Mouse (Mus musculus): ENCODE measurements around the gene Rxra. TPM values are rescaled to one million over a fixed set of nuclear protein-coding genes. Genes with fewer than 3 reads are reported as not detected.

Rxra gene
- polyA plus RNA-seq, 1 experiment from 2014 or later: 16.7 TPM

GRCm38 (mm10) chr2:27744612-27745351 lies 68.5 kb downstream of the Rxra start:
- ATAC-seq (ENCODE audit: insufficient number of reproducible peaks, insufficient read depth, low FRiP score, low TSS enrichment, low read depth): peak; percentile 56; the same call in 1 of the 2 replicates
- Histone ChIP-seq H3K9ac (0 out of 2 replicates have a peak overlapping the region, but pooled peaks have one; percentile 4), H3K4me2 (peak overlapping the region; percentile 22; the same call in 1 of the 2 replicates), H3K4me3 (no peak overlapping the region), H3K27ac (peak overlapping the region; percentile 87), H3K27me3 (no peaks in the 10 kb centered on the region), H3K4me1 (peaks cover 69% of the 10 kb centered on the region), H3K9me3 (no peaks in the 10 kb centered on the region), H3K36me3 (peaks cover 79% of the 10 kb centered on the region)
- 56% methylated on average over 13 of the region's 13 CpGs for WGBS

- WGBS: 21% methylated on average over 18 of the region's 18 CpGs
- H3K9ac ChIP-seq: peak overlapping the region; percentile 44; the same call in 1 of the 2 replicates
- no peak overlapping the region for H3K4me3 ChIP-seq
- no peak overlapping the region for H3K4me2 ChIP-seq
- H3K27ac ChIP-seq: peak overlapping the region; percentile 87
- peaks cover 84% of the 10 kb centered on the region for H3K36me3 ChIP-seq
- no peak for ATAC-seq (ENCODE audit: insufficient number of reproducible peaks, insufficient read depth, low FRiP score, low TSS enrichment, low read depth)
- H3K4me1 ChIP-seq: peaks cover 69% of the 10 kb centered on the region
- no peaks in the 10 kb centered on the region for H3K9me3 ChIP-seq
- H3K27me3 ChIP-seq: no peaks in the 10 kb centered on the region
Measured at GRCm38 (mm10) chr2:27745673-27746620, 69.7 kb downstream of the Rxra start.

- WGBS: 51% methylated on average over 2 of the region's 2 CpGs
- no peak for ATAC-seq (ENCODE audit: insufficient number of reproducible peaks, insufficient read depth, low FRiP score, low TSS enrichment, low read depth)
- Histone ChIP-seq H3K36me3 (peaks cover 84% of the 10 kb centered on the region), H3K4me3 (no peak overlapping the region), H3K4me1 (peaks cover 67% of the 10 kb centered on the region), H3K9me3 (no peaks in the 10 kb centered on the region), H3K4me2 (no peak overlapping the region), H3K27me3 (no peaks in the 10 kb centered on the region), H3K27ac (peak overlapping the region; percentile 87), H3K9ac (no peak overlapping the region)
Measured at GRCm38 (mm10) chr2:27746854-27747253, 70.6 kb downstream of the Rxra start.

- Histone ChIP-seq H3K9ac (no peak overlapping the region), H3K4me3 (no peak overlapping the region), H3K9me3 (no peaks in the 10 kb centered on the region), H3K36me3 (peaks cover 84% of the 10 kb centered on the region), H3K27ac (no peak overlapping the region), H3K4me2 (no peak overlapping the region), H3K4me1 (peaks cover 58% of the 10 kb centered on the region), H3K27me3 (no peaks in the 10 kb centered on the region)
- 87% methylated on average over 11 of the region's 11 CpGs for WGBS
- no peak for ATAC-seq (ENCODE audit: insufficient number of reproducible peaks, insufficient read depth, low FRiP score, low TSS enrichment, low read depth)
Measured at GRCm38 (mm10) chr2:27748984-27749383, 72.7 kb downstream of the Rxra start.

- H3K4me3 ChIP-seq: no peak overlapping the region
- no peaks in the 10 kb centered on the region for H3K9me3 ChIP-seq
- H3K36me3 ChIP-seq: peaks cover 93% of the 10 kb centered on the region
- no peak overlapping the region for H3K9ac ChIP-seq
- H3K27me3 ChIP-seq: no peaks in the 10 kb centered on the region
- H3K27ac ChIP-seq: peak overlapping the region; percentile 68
- no peak for ATAC-seq (ENCODE audit: insufficient number of reproducible peaks, insufficient read depth, low FRiP score, low TSS enrichment, low read depth)
- no peak overlapping the region for H3K4me2 ChIP-seq
- peaks cover 51% of the 10 kb centered on the region for H3K4me1 ChIP-seq
- 68% methylated on average over 12 of the region's 12 CpGs for WGBS
Measured at GRCm38 (mm10) chr2:27750399-27751134, 74.3 kb downstream of the Rxra start.

- Histone ChIP-seq H3K4me3 (no peak overlapping the region), H3K27ac (peak overlapping the region; percentile 68; the same call in 1 of the 2 replicates), H3K4me2 (no peak overlapping the region), H3K27me3 (no peaks in the 10 kb centered on the region), H3K4me1 (peaks cover 46% of the 10 kb centered on the region), H3K9me3 (no peaks in the 10 kb centered on the region), H3K9ac (no peak overlapping the region), H3K36me3 (peaks cover 98% of the 10 kb centered on the region)
- ATAC-seq (ENCODE audit: insufficient number of reproducible peaks, insufficient read depth, low FRiP score, low TSS enrichment, low read depth): no peak
- 60% methylated on average over 7 of the region's 7 CpGs for WGBS
Measured at GRCm38 (mm10) chr2:27751135-27751519, 74.9 kb downstream of the Rxra start.

- Histone ChIP-seq H3K9me3 (no peaks in the 10 kb centered on the region), H3K9ac (no peak overlapping the region), H3K36me3 (peaks cover 100% of the 10 kb centered on the region), H3K27ac (no peak overlapping the region), H3K4me2 (no peak overlapping the region), H3K4me3 (no peak overlapping the region), H3K27me3 (no peaks in the 10 kb centered on the region), H3K4me1 (peaks cover 46% of the 10 kb centered on the region)
- ATAC-seq (ENCODE audit: insufficient number of reproducible peaks, insufficient read depth, low FRiP score, low TSS enrichment, low read depth): no peak
- 94% methylated on average over 4 of the region's 4 CpGs for WGBS
Measured at GRCm38 (mm10) chr2:27751803-27752202, 75.6 kb downstream of the Rxra start.

- Histone ChIP-seq H3K4me2 (no peak overlapping the region), H3K27me3 (no peaks in the 10 kb centered on the region), H3K27ac (no peak overlapping the region), H3K9me3 (no peaks in the 10 kb centered on the region), H3K4me3 (no peak overlapping the region), H3K4me1 (peaks cover 59% of the 10 kb centered on the region), H3K9ac (no peak overlapping the region), H3K36me3 (peaks cover 79% of the 10 kb centered on the region)
- 94% methylated on average over 9 of the region's 9 CpGs for WGBS
- no peak for ATAC-seq (ENCODE audit: insufficient number of reproducible peaks, insufficient read depth, low FRiP score, low TSS enrichment, low read depth)
Measured at GRCm38 (mm10) chr2:27754094-27754493, 77.9 kb downstream of the Rxra start.

- no peak overlapping the region for H3K4me2 ChIP-seq
- no peak overlapping the region for H3K4me3 ChIP-seq
- peaks cover 57% of the 10 kb centered on the region for H3K4me1 ChIP-seq
- H3K36me3 ChIP-seq: peaks cover 79% of the 10 kb centered on the region
- no peak for ATAC-seq (ENCODE audit: insufficient number of reproducible peaks, insufficient read depth, low FRiP score, low TSS enrichment, low read depth)
- peak overlapping the region; percentile 97 for H3K27ac ChIP-seq
- no peaks in the 10 kb centered on the region for H3K9me3 ChIP-seq
- 90% methylated on average over 13 of the region's 13 CpGs for WGBS
- no peak overlapping the region for H3K9ac ChIP-seq
- no peaks in the 10 kb centered on the region for H3K27me3 ChIP-seq
Measured at GRCm38 (mm10) chr2:27755986-27756641, 79.9 kb downstream of the Rxra start.

- Histone ChIP-seq H3K27ac (peak overlapping the region; percentile 97), H3K36me3 (peaks cover 64% of the 10 kb centered on the region), H3K27me3 (no peaks in the 10 kb centered on the region), H3K4me2 (peak overlapping the region; percentile 42), H3K4me1 (peaks cover 82% of the 10 kb centered on the region), H3K9ac (peak overlapping the region; percentile 44; the same call in 1 of the 2 replicates), H3K4me3 (peak overlapping the region; percentile 3; the same call in 1 of the 2 replicates), H3K9me3 (no peaks in the 10 kb centered on the region)
- ATAC-seq (ENCODE audit: insufficient number of reproducible peaks, insufficient read depth, low FRiP score, low TSS enrichment, low read depth): peak; percentile 78
- 22% methylated on average over 20 of the region's 20 CpGs for WGBS
Measured at GRCm38 (mm10) chr2:27758414-27759301, 82.4 kb downstream of the Rxra start.
